Mouse (Mus musculus): ENCODE results near the gene Gyg. TPM values are rescaled to one million over a fixed set of nuclear protein-coding genes. Genes with fewer than 3 reads are reported as not detected.
"Not testable (repeated sequence)": the region's sequence is repeated elsewhere in the genome, so short reads cannot be mapped to it uniquely, and the experiment has no call there.

Gene Gyg
- polyA plus RNA-seq, 1 experiment: 12.1 TPM

- no peak overlapping the region for H3K4me3 ChIP-seq (ENCODE audit: extremely low read depth, insufficient read depth, insufficient read length)
- TF ChIP-seq CTCF (IDR thresholded peaks at IDR 0.05; ENCODE audit: extremely low read depth, insufficient read depth, insufficient read length, insufficient replicate concordance) (no peak), POLR2A (IDR thresholded peaks at IDR 0.05; ENCODE audit: low read depth, low read length) (no peak)
- WGBS: 90% methylated on average over 1 of the region's 1 CpGs
- H3K27ac ChIP-seq (ENCODE audit: insufficient read depth, low read length): no peak overlapping the region
- H3K27me3 ChIP-seq (ENCODE audit: control insufficient read depth, insufficient read depth, low read length): no peaks in the 10 kb centered on the region
- DNase-seq (ENCODE audit: low read depth in 1 of 2, low spot score in 2 of 2): no peak
- peaks cover 8% of the 10 kb centered on the region for H3K36me3 ChIP-seq (ENCODE audit: control insufficient read depth, insufficient read depth, low read length)
- no peaks in the 10 kb centered on the region for H3K4me1 ChIP-seq (ENCODE audit: control insufficient read depth, insufficient read depth, insufficient read length)
Measured at GRCm38 (mm10) chr3:20133745-20134144, 21.4 kb downstream of the Gyg start.

GRCm38 (mm10) chr3:20132731-20133130, 22.4 kb downstream of the Gyg start:
- H3K27ac ChIP-seq (ENCODE audit: insufficient read depth, low read length): no peak overlapping the region
- no peak for DNase-seq (ENCODE audit: low read depth in 1 of 2, low spot score in 2 of 2)
- H3K4me3 ChIP-seq (ENCODE audit: extremely low read depth, insufficient read depth, insufficient read length): no peak overlapping the region
- no peaks in the 10 kb centered on the region for H3K4me1 ChIP-seq (ENCODE audit: control insufficient read depth, insufficient read depth, insufficient read length)
- 86% methylated on average over 1 of the region's 1 CpGs for WGBS
- peaks cover 8% of the 10 kb centered on the region for H3K36me3 ChIP-seq (ENCODE audit: control insufficient read depth, insufficient read depth, low read length)
- no peaks in the 10 kb centered on the region for H3K27me3 ChIP-seq (ENCODE audit: control insufficient read depth, insufficient read depth, low read length)
- TF ChIP-seq POLR2A (IDR thresholded peaks at IDR 0.05; ENCODE audit: low read depth, low read length) (no peak), CTCF (IDR thresholded peaks at IDR 0.05; ENCODE audit: extremely low read depth, insufficient read depth, insufficient read length, insufficient replicate concordance) (no peak)

- no peaks in the 10 kb centered on the region for H3K27me3 ChIP-seq (ENCODE audit: control insufficient read depth, insufficient read depth, low read length)
- TF ChIP-seq CTCF (IDR thresholded peaks at IDR 0.05; ENCODE audit: extremely low read depth, insufficient read depth, insufficient read length, insufficient replicate concordance): no peak
- peaks cover 5% of the 10 kb centered on the region for H3K36me3 ChIP-seq (ENCODE audit: control insufficient read depth, insufficient read depth, low read length)
- WGBS: 93% methylated on average over 2 of the region's 2 CpGs
- DNase-seq (ENCODE audit: low read depth in 1 of 2, low spot score in 2 of 2): no peak
- no peak overlapping the region for H3K4me3 ChIP-seq (ENCODE audit: extremely low read depth, insufficient read depth, insufficient read length)
- no peaks in the 10 kb centered on the region for H3K4me1 ChIP-seq (ENCODE audit: control insufficient read depth, insufficient read depth, insufficient read length)
- H3K27ac ChIP-seq (ENCODE audit: insufficient read depth, low read length): no peak overlapping the region
Measured at GRCm38 (mm10) chr3:20131350-20131720, 23.8 kb downstream of the Gyg start.

GRCm38 (mm10) chr3:20130456-20131349, 24.4 kb downstream of the Gyg start:
- WGBS: 86% methylated on average over 8 of the region's 8 CpGs
- Histone ChIP-seq H3K27ac (ENCODE audit: insufficient read depth, low read length) (no peak overlapping the region), H3K4me3 (ENCODE audit: extremely low read depth, insufficient read depth, insufficient read length) (no peak overlapping the region), H3K27me3 (ENCODE audit: control insufficient read depth, insufficient read depth, low read length) (no peaks in the 10 kb centered on the region), H3K4me1 (ENCODE audit: control insufficient read depth, insufficient read depth, insufficient read length) (no peaks in the 10 kb centered on the region), H3K36me3 (ENCODE audit: control insufficient read depth, insufficient read depth, low read length) (peaks cover 6% of the 10 kb centered on the region)
- no peak for TF ChIP-seq POLR2A (IDR thresholded peaks at IDR 0.05; ENCODE audit: low read depth, low read length)
- no peak for TF ChIP-seq CTCF (IDR thresholded peaks at IDR 0.05; ENCODE audit: extremely low read depth, insufficient read depth, insufficient read length, insufficient replicate concordance)
- no peak for DNase-seq (ENCODE audit: low read depth in 1 of 2, low spot score in 2 of 2)

GRCm38 (mm10) chr3:20129491-20129890, 25.6 kb downstream of the Gyg start:
- no peak overlapping the region for H3K4me3 ChIP-seq (ENCODE audit: extremely low read depth, insufficient read depth, insufficient read length)
- 79% methylated on average over 5 of the region's 5 CpGs for WGBS
- peaks cover 6% of the 10 kb centered on the region for H3K36me3 ChIP-seq (ENCODE audit: control insufficient read depth, insufficient read depth, low read length)
- no peaks in the 10 kb centered on the region for H3K27me3 ChIP-seq (ENCODE audit: control insufficient read depth, insufficient read depth, low read length)
- no peak for DNase-seq (ENCODE audit: low read depth in 1 of 2, low spot score in 2 of 2)
- no peak for TF ChIP-seq CTCF (IDR thresholded peaks at IDR 0.05; ENCODE audit: extremely low read depth, insufficient read depth, insufficient read length, insufficient replicate concordance)
- no peak for TF ChIP-seq POLR2A (IDR thresholded peaks at IDR 0.05; ENCODE audit: low read depth, low read length)
- H3K4me1 ChIP-seq (ENCODE audit: control insufficient read depth, insufficient read depth, insufficient read length): no peaks in the 10 kb centered on the region
- no peak overlapping the region for H3K27ac ChIP-seq (ENCODE audit: insufficient read depth, low read length)

GRCm38 (mm10) chr3:20127047-20127595, 28.0 kb downstream of the Gyg start:
- H3K4me1 ChIP-seq (ENCODE audit: control insufficient read depth, insufficient read depth, insufficient read length): no peaks in the 10 kb centered on the region
- H3K27me3 ChIP-seq (ENCODE audit: control insufficient read depth, insufficient read depth, low read length): no peaks in the 10 kb centered on the region
- no peak overlapping the region for H3K27ac ChIP-seq (ENCODE audit: insufficient read depth, low read length)
- no peak overlapping the region for H3K4me3 ChIP-seq (ENCODE audit: extremely low read depth, insufficient read depth, insufficient read length)
- H3K36me3 ChIP-seq (ENCODE audit: control insufficient read depth, insufficient read depth, low read length): peaks cover 11% of the 10 kb centered on the region
- no peak for DNase-seq (ENCODE audit: low read depth in 1 of 2, low spot score in 2 of 2)
- TF ChIP-seq POLR2A (IDR thresholded peaks at IDR 0.05; ENCODE audit: low read depth, low read length) (no peak), CTCF (IDR thresholded peaks at IDR 0.05; ENCODE audit: extremely low read depth, insufficient read depth, insufficient read length, insufficient replicate concordance) (no peak)
- 88% methylated on average over 2 of the region's 2 CpGs for WGBS

GRCm38 (mm10) chr3:20125604-20126003, 29.5 kb downstream of the Gyg start:
- TF ChIP-seq CTCF (IDR thresholded peaks at IDR 0.05; ENCODE audit: extremely low read depth, insufficient read depth, insufficient read length, insufficient replicate concordance) (no peak), POLR2A (IDR thresholded peaks at IDR 0.05; ENCODE audit: low read depth, low read length) (no peak)
- peaks cover 10% of the 10 kb centered on the region for H3K36me3 ChIP-seq (ENCODE audit: control insufficient read depth, insufficient read depth, low read length)
- H3K4me1 ChIP-seq (ENCODE audit: control insufficient read depth, insufficient read depth, insufficient read length): no peaks in the 10 kb centered on the region
- 94% methylated on average over 5 of the region's 5 CpGs for WGBS
- H3K27ac ChIP-seq (ENCODE audit: insufficient read depth, low read length): no peak overlapping the region
- H3K27me3 ChIP-seq (ENCODE audit: control insufficient read depth, insufficient read depth, low read length): no peaks in the 10 kb centered on the region
- no peak overlapping the region for H3K4me3 ChIP-seq (ENCODE audit: extremely low read depth, insufficient read depth, insufficient read length)
- DNase-seq (ENCODE audit: low read depth in 1 of 2, low spot score in 2 of 2): no peak

GRCm38 (mm10) chr3:20121582-20121981, 33.5 kb downstream of the Gyg start:
- peaks cover 18% of the 10 kb centered on the region for H3K36me3 ChIP-seq (ENCODE audit: control insufficient read depth, insufficient read depth, low read length)
- not testable (repeated sequence) for H3K27ac ChIP-seq (ENCODE audit: insufficient read depth, low read length); H3K4me1 ChIP-seq (ENCODE audit: control insufficient read depth, insufficient read depth, insufficient read length); H3K27me3 ChIP-seq (ENCODE audit: control insufficient read depth, insufficient read depth, low read length); H3K4me3 ChIP-seq (ENCODE audit: extremely low read depth, insufficient read depth, insufficient read length); DNase-seq (ENCODE audit: low read depth in 1 of 2, low spot score in 2 of 2)
- WGBS: 64% methylated on average over 5 of the region's 5 CpGs

Data from spleen, adult 2 months (tissue).